Mouse (Mus musculus): ENCODE measurements at regions not wholly inside any gene's neighbourhood (a gene's known extent, or its start where the extent isn't known, plus 50 kb on each side); places are given as distances from the start of the nearest gene placed in this dataset.

DNA sequence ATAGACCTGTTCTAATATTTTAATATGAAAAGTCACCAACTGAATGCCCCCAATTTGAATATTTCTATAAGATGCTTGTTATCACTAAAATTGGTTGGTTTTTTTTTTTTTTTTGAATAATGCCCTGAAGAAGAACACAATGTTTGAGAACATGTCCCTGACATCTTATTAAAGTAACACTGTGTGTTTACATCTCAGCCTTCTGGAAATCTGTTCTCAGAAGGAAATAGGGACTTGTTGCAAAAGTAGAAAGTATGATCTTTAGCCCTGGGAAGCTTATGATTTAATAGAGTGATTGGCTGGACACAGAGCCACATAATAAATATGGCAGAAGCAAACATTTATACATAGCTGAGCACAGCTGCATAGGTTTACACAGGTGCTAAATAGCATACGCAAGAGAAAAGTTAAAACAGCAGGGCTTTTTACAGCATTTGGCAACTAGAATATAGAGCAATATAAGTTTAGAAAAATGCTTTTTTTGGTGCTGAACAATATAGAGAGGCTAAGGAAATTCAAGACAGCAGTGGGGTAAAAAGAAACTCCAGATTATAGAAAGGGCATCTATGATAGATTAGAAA, 56.1 kb upstream of the Lama4 start:
- TF ChIP-seq CTCF (IDR thresholded peaks at IDR 0.05 in 2 of 3, conservative IDR thresholded peaks at IDR 0.05 in 1 of 3; ENCODE audit: control insufficient read depth in 1 of 3, insufficient read depth in 1 of 3, low read depth in 2 of 3, low read length in 3 of 3, poor library complexity in 1 of 3, severe bottlenecking in 1 of 3) (no peak), SMC3 (IDR thresholded peaks at IDR 0.05; ENCODE audit: low read depth, low read length) (no peak), ZKSCAN1 (IDR thresholded peaks at IDR 0.05; ENCODE audit: low read depth, low read length) (no peak), GATA1 (IDR thresholded peaks at IDR 0.05; ENCODE audit: low read depth, low read length) (no peak), MAFK (IDR thresholded peaks at IDR 0.05; ENCODE audit: borderline replicate concordance, low read depth, low read length) (no peak), UBTF (IDR thresholded peaks at IDR 0.05; ENCODE audit: borderline replicate concordance, insufficient read depth, low read depth, low read length) (no peak), POLR2AphosphoS5 (IDR thresholded peaks at IDR 0.05; ENCODE audit: borderline replicate concordance, low read depth, low read length) (no peak), RAD21 (IDR thresholded peaks at IDR 0.05; ENCODE audit: low read depth, low read length) (no peak), POLR2A (IDR thresholded peaks at IDR 0.05; ENCODE audit: control insufficient read depth in 1 of 2, insufficient read depth in 1 of 2, low read depth in 1 of 2, low read length in 2 of 2, poor library complexity in 1 of 2) (no peak), MEF2A (IDR thresholded peaks at IDR 0.05; ENCODE audit: extremely low read depth, insufficient replicate concordance, low read depth, low read length, poor library complexity, severe bottlenecking) (no peak)
